Mouse (Mus musculus) midbrain, embryonic 14.5 days (tissue): ENCODE measurements around the gene Magi2. TPM values are rescaled to one million over a fixed set of nuclear protein-coding genes. Genes with fewer than 3 reads are reported as not detected.

ENCODE experiments used
- ATAC-seq: fragments of 200-750 bp; cut with Nextera tagmentation; 2 replicates; pipeline ENCODE4 v1.8.0; 2017; ENCODE audit warnings: moderate number of reproducible peaks, moderate library complexity; ENCODE audit not compliant: low FRiP score, low TSS enrichment
- DNase-seq: peaks from one replicate; pipeline ENCODE4 v3.0.0-alpha.2; 2015
- H3K27ac ChIP-seq: fragments of 300-500 bp; sonication (generic); replicated peaks from 2 replicates; pipeline ENCODE4 v1.5.1; 2014; ENCODE audit warnings: mild to moderate bottlenecking, low read depth, low read length, moderate library complexity
- H3K27me3 ChIP-seq: fragments of 300-500 bp; sonication (generic); 2 replicates; pipeline ENCODE4 v1.6.1; 2014; ENCODE audit warnings: low read length, control low read depth, mixed read lengths; ENCODE audit not compliant: control insufficient read depth, insufficient read depth
- H3K36me3 ChIP-seq: fragments of 300-500 bp; sonication (generic); 2 replicates; pipeline ENCODE4 v1.6.1; 2014; ENCODE audit warnings: low read length, control low read depth; ENCODE audit not compliant: control insufficient read depth, insufficient read depth
- H3K4me1 ChIP-seq: fragments of 300-500 bp; sonication (generic); 2 replicates; pipeline ENCODE4 v1.6.1; 2014; ENCODE audit warnings: mild to moderate bottlenecking, antibody characterized with exemption, low read length, control low read depth; ENCODE audit not compliant: control insufficient read depth, insufficient read depth
- H3K4me2 ChIP-seq: fragments of 300-500 bp; sonication (generic); 2 replicates; pipeline ENCODE4 v1.6.1; 2014; ENCODE audit warnings: mild to moderate bottlenecking, low read length, moderate library complexity
- H3K4me3 ChIP-seq: fragments of 300-500 bp; sonication (generic); replicated peaks from 2 replicates; pipeline ENCODE4 v1.5.1; 2014; ENCODE audit warnings: low read depth, low read length
- H3K9ac ChIP-seq: fragments of 300-500 bp; sonication (generic); replicated peaks from 2 replicates; pipeline ENCODE4 v1.6.1; 2014; ENCODE audit warnings: mild to moderate bottlenecking, low read length, moderate library complexity
- H3K9me3 ChIP-seq: fragments of 300-500 bp; sonication (generic); 2 replicates; pipeline ENCODE4 v1.6.1; 2016; ENCODE audit warnings: low read length, control low read depth, mixed read lengths; ENCODE audit not compliant: control insufficient read depth
- WGBS: fragments of 180-500 bp; shearing (Covaris S2); extraction: QIAGEN DNeasy Blood & Tissue Kit; methylation state at CpG from one replicate; pipeline ENCODE4 v1.1.7; 2014; 5-methylcytosine and 5-hydroxymethylcytosine counted together
- polyA plus RNA-seq: library from polyadenylated mRNA; unstranded; fragments of >200 nt; fragmentation: Nextera tagmentation; extraction: Ambion mirVana; gene quantifications from 2 replicates; pipeline ENCODE4 v1.2.1, GENCODE M21; 2014

Magi2 gene
- polyA plus RNA-seq, 1 experiment from 2014 or later, result 22.3 TPM

GRCm38 (mm10) chr5:20646947-20647346 is 1420.1 kb downstream of the Magi2 start:
- Histone ChIP-seq H3K9ac (no peak overlapping the region), H3K36me3 (0 out of 2 replicates have a peak, but pooled peaks cover 2% of the 10 kb centered on the region), H3K27me3 (no peaks in the 10 kb centered on the region), H3K4me3 (no peak overlapping the region), H3K4me2 (no peak overlapping the region), H3K27ac (no peak overlapping the region), H3K4me1 (no peaks in the 10 kb centered on the region), H3K9me3 (no peaks in the 10 kb centered on the region)
- ATAC-seq, result peak; percentile 34; the same call in 1 of the 2 replicates
- no peak for DNase-seq
- 90% methylated on average over 3 of the region's 3 CpGs for WGBS

GRCm38 (mm10) chr5:20653425-20654185 is 1426.8 kb downstream of the Magi2 start:
- Histone ChIP-seq H3K4me1 (no peaks in the 10 kb centered on the region), H3K27me3 (no peaks in the 10 kb centered on the region), H3K9me3 (no peaks in the 10 kb centered on the region), H3K27ac (no peak overlapping the region), H3K4me3 (no peak overlapping the region), H3K9ac (no peak overlapping the region), H3K4me2 (no peak overlapping the region), H3K36me3 (peaks cover 10% of the 10 kb centered on the region; the same call in 1 of the 2 replicates)
- DNase-seq (peak; percentile 53), ATAC-seq (0 out of 2 replicates have a peak, but pooled peaks have one; percentile 5)
- WGBS, result 65% methylated on average over 11 of the region's 11 CpGs

DNA sequence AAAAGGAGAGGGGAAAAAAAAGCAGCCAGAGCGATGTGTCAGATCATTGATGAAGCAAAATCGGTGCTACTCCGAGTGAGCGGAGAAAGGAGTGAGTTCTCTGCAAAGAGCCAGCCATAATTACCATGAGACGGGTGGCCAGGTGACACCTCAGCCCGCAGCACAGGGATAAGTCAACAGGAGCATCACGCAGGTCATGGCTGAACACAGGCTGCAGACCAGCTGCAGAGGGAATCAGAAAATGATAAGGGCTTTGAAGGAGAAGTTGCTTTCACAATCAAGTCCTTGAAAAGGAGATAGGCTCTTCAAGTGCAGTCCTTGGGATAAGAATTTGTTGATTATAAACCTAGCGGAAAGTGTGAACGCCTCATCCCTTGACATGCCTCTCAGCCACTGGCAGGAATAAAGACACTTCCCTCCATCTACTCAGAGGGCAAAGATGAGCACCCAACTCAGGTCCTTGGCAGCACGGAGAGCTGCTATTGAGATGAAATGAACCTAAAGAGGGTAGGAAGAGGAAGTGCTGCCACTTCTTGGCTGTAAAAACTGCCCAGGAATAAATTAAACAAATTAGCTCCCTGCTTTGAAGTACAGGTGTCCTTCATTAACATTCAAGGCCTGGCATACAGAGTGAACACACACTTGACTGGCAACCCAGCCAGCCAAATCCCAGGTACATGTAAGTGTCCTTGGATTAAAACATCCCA is 1428.1 kb downstream of the Magi2 start:
- H3K36me3 ChIP-seq, result peaks cover 10% of the 10 kb centered on the region; the same call in 1 of the 2 replicates
- no peak overlapping the region for H3K9ac ChIP-seq
- no peak overlapping the region for H3K4me2 ChIP-seq
- H3K4me1 ChIP-seq, result no peaks in the 10 kb centered on the region
- DNase-seq, result no peak
- H3K27me3 ChIP-seq, result no peaks in the 10 kb centered on the region
- WGBS, result 84% methylated on average over 10 of the region's 10 CpGs
- H3K4me3 ChIP-seq, result no peak overlapping the region
- H3K9me3 ChIP-seq, result no peaks in the 10 kb centered on the region
- H3K27ac ChIP-seq, result no peak overlapping the region
- no peak for ATAC-seq

DNA sequence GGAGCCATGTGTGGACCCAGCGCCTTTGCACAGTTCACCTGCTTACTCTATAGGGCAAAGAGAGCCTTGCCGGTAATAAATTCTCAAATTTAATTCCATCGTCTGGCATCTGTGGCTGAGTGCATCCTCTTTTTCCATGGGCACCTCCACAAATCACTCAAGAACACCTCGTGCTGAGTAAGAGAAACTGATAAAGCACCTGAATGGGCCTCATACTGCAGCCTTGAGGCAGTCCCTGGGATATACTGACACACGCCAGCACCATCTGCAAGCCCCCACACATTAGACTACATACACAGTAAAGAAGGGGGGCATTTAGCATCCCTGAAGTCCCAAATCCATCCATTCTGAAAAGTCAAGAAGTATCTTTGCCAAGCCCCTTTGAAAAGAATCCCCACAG is 1430.2 kb downstream of the Magi2 start:
- ATAC-seq, result no peak
- H3K4me1 ChIP-seq, result no peaks in the 10 kb centered on the region
- WGBS, result 91% methylated on average over 5 of the region's 5 CpGs

DNA sequence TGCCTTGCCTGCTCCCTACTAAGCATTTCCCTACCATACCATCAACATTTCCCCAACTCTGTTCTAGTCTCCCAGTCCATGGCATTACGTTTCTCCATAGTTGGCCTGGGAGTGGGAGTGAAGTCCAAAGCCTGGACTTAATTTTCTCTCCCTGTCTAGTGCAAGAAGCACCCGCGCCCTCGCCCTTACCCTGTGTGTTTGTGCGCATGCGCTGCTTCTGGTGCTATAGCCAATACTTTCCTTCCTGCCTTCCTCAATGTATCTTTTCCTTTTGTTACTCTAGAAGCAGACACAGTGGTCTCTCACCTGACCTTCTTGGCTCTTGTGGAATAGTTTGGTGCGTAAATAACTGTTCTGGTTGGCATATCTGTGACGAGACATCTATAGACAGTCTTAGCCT is 1440.8 kb downstream of the Magi2 start:
- no peaks in the 10 kb centered on the region for H3K27me3 ChIP-seq
- no peaks in the 10 kb centered on the region for H3K36me3 ChIP-seq
- no peaks in the 10 kb centered on the region for H3K4me1 ChIP-seq
- H3K9ac ChIP-seq, result no peak overlapping the region
- H3K4me2 ChIP-seq, result no peak overlapping the region
- DNase-seq (no peak), ATAC-seq (no peak)
- 96% methylated on average over 8 of the region's 8 CpGs for WGBS
- no peaks in the 10 kb centered on the region for H3K9me3 ChIP-seq
- H3K27ac ChIP-seq, result no peak overlapping the region
- H3K4me3 ChIP-seq, result no peak overlapping the region

More for the DNA sequence above, 1430.2 kb downstream of the Magi2 start:
- peaks cover 7% of the 10 kb centered on the region; the same call in 1 of the 2 replicates for H3K36me3 ChIP-seq
- no peak overlapping the region for H3K4me2 ChIP-seq
- no peaks in the 10 kb centered on the region for H3K27me3 ChIP-seq
- H3K9me3 ChIP-seq, result no peaks in the 10 kb centered on the region
- H3K9ac ChIP-seq, result no peak overlapping the region
- H3K4me3 ChIP-seq, result no peak overlapping the region
- DNase-seq, result no peak
- no peak overlapping the region for H3K27ac ChIP-seq

GRCm38 (mm10) chr5:20668736-20669355 is 1442.0 kb downstream of the Magi2 start:
- 90% methylated on average over 10 of the region's 10 CpGs for WGBS
- no peaks in the 10 kb centered on the region for H3K27me3 ChIP-seq
- no peaks in the 10 kb centered on the region for H3K4me1 ChIP-seq
- no peaks in the 10 kb centered on the region for H3K9me3 ChIP-seq
- ATAC-seq (no peak), DNase-seq (no peak)
- no peak overlapping the region for H3K4me3 ChIP-seq
- H3K27ac ChIP-seq, result no peak overlapping the region
- H3K9ac ChIP-seq, result no peak overlapping the region
- H3K4me2 ChIP-seq, result no peak overlapping the region
- H3K36me3 ChIP-seq, result no peaks in the 10 kb centered on the region

DNA sequence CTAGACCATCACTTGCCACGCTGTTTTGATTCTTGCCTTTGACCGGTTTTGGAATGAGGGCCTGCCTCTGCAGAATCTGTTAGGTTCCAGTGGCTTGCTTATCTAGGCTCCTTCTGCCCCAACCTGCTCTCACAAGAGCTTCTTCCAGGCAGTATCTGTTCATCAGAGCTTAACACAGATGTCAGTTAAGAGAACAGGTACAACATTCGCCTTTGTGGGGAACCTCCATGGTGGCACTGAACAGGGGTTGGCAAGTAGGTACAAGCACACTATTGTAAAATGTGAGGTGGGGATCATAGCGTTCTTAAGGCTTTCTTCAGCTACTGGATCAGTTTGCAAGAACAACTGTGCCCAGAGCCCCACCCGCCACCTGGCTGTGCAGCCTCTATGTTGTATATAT is 1442.6 kb downstream of the Magi2 start:
- Histone ChIP-seq H3K27ac (no peak overlapping the region), H3K4me3 (no peak overlapping the region), H3K9me3 (no peaks in the 10 kb centered on the region), H3K36me3 (no peaks in the 10 kb centered on the region), H3K27me3 (no peaks in the 10 kb centered on the region), H3K9ac (no peak overlapping the region), H3K4me1 (no peaks in the 10 kb centered on the region), H3K4me2 (no peak overlapping the region)
- DNase-seq (no peak), ATAC-seq (no peak)
- 92% methylated on average over 5 of the region's 5 CpGs for WGBS

GRCm38 (mm10) chr5:20671826-20672225 is 1445.0 kb downstream of the Magi2 start:
- WGBS, result 38% methylated on average over 1 of the region's 1 CpGs
- no peak for DNase-seq
- Histone ChIP-seq H3K36me3 (no peaks in the 10 kb centered on the region), H3K27ac (no peak overlapping the region), H3K9ac (no peak overlapping the region), H3K4me1 (peaks cover 9% of the 10 kb centered on the region), H3K27me3 (no peaks in the 10 kb centered on the region), H3K9me3 (no peaks in the 10 kb centered on the region), H3K4me3 (no peak overlapping the region), H3K4me2 (no peak overlapping the region)
- no peak for ATAC-seq
